Mouse (Mus musculus) kidney, embryonic 16.5 days (tissue): Measurements from ENCODE around the gene Sys1. TPM values are rescaled to one million over a fixed set of nuclear protein-coding genes. Genes with fewer than 3 reads are reported as not detected.

ENCODE experiments used
- ATAC-seq: fragments of 200-750 bp; cut with Nextera tagmentation; 2 replicates; pipeline ENCODE4 v1.8.0; 2017; ENCODE audit warnings: moderate TSS enrichment; ENCODE audit not compliant: low FRiP score, low TSS enrichment
- H3K27ac ChIP-seq: fragments of 300-500 bp; sonication (generic); 2 replicates; pipeline ENCODE4 v1.5.1; 2014; ENCODE audit warnings: low read length
- H3K27me3 ChIP-seq: fragments of 300-500 bp; sonication (generic); 2 replicates; pipeline ENCODE4 v1.6.1; 2014; ENCODE audit warnings: low read length, control low read depth, mixed read lengths; ENCODE audit not compliant: insufficient read depth
- H3K36me3 ChIP-seq: fragments of 300-500 bp; sonication (generic); 2 replicates; pipeline ENCODE4 v1.6.1; 2014; ENCODE audit warnings: low read length, control low read depth, mixed read lengths; ENCODE audit not compliant: insufficient read depth
- H3K4me1 ChIP-seq: fragments of 300-500 bp; sonication (generic); 2 replicates; pipeline ENCODE4 v1.6.1; 2014; ENCODE audit warnings: low read length, control low read depth, mixed read lengths; ENCODE audit not compliant: insufficient read depth
- H3K4me2 ChIP-seq: fragments of 300-500 bp; sonication (generic); replicated peaks from 2 replicates; pipeline ENCODE4 v1.6.1; 2014; ENCODE audit warnings: low read depth, low read length
- H3K4me3 ChIP-seq: fragments of 300-500 bp; sonication (generic); 2 replicates; pipeline ENCODE4 v1.5.1; 2014; ENCODE audit warnings: mild to moderate bottlenecking, low read length
- H3K9ac ChIP-seq: fragments of 300-500 bp; sonication (generic); replicated peaks from 2 replicates; pipeline ENCODE4 v1.6.1; 2014; ENCODE audit warnings: low read length
- H3K9me3 ChIP-seq: fragments of 300-500 bp; sonication (generic); 2 replicates; pipeline ENCODE4 v1.6.1; 2016; ENCODE audit warnings: low read length, control low read depth
- WGBS: fragments of 180-500 bp; shearing (Covaris S2); extraction: QIAGEN DNeasy Blood & Tissue Kit; methylation state at CpG from one replicate; pipeline ENCODE4 v1.1.7; 2014; 5-methylcytosine and 5-hydroxymethylcytosine counted together
- polyA plus RNA-seq: library from polyadenylated mRNA; unstranded; fragments of >200 nt; fragmentation: Nextera tagmentation; extraction: Ambion mirVana; gene quantifications from 2 replicates; pipeline ENCODE4 v1.2.1, GENCODE M21; 2015

The Sys1 gene
- polyA plus RNA-seq, 1 experiment from 2014 or later: 67.0 TPM

GRCm38 (mm10) chr2:164445399-164446085, 11.2 kb upstream of the Sys1 start:
- no peaks in the 10 kb centered on the region for H3K36me3 ChIP-seq
- 86% methylated on average over 3 of the region's 3 CpGs for WGBS
- ATAC-seq: no peak

GRCm38 (mm10) chr2:164446086-164446469, 10.7 kb upstream of the Sys1 start:
- 75% methylated on average over 3 of the region's 3 CpGs for WGBS
- no peak for ATAC-seq
- no peak overlapping the region for H3K9ac ChIP-seq

More at GRCm38 (mm10) chr2:164445399-164446085, 11.2 kb upstream of the Sys1 start:
- Histone ChIP-seq H3K4me1 (peaks cover 17% of the 10 kb centered on the region), H3K4me2 (no peak overlapping the region), H3K4me3 (no peak overlapping the region), H3K27ac (no peak overlapping the region), H3K9me3 (no peaks in the 10 kb centered on the region), H3K9ac (no peak overlapping the region), H3K27me3 (no peaks in the 10 kb centered on the region)

GRCm38 (mm10) chr2:164448140-164448539, 8.6 kb upstream of the Sys1 start:
- no peaks in the 10 kb centered on the region for H3K27me3 ChIP-seq
- H3K4me3 ChIP-seq: no peak overlapping the region
- no peak overlapping the region for H3K9ac ChIP-seq
- no peak overlapping the region for H3K4me2 ChIP-seq
- peaks cover 11% of the 10 kb centered on the region for H3K4me1 ChIP-seq
- H3K27ac ChIP-seq: no peak overlapping the region
- no peak for ATAC-seq
- H3K9me3 ChIP-seq: no peaks in the 10 kb centered on the region
- WGBS: 73% methylated on average over 1 of the region's 1 CpGs
- H3K36me3 ChIP-seq: no peaks in the 10 kb centered on the region

More at GRCm38 (mm10) chr2:164446086-164446469, 10.7 kb upstream of the Sys1 start:
- H3K4me3 ChIP-seq: no peak overlapping the region
- no peak overlapping the region for H3K27ac ChIP-seq
- H3K27me3 ChIP-seq: no peaks in the 10 kb centered on the region
- no peaks in the 10 kb centered on the region for H3K9me3 ChIP-seq
- peaks cover 12% of the 10 kb centered on the region for H3K4me1 ChIP-seq
- no peak overlapping the region for H3K4me2 ChIP-seq
- no peaks in the 10 kb centered on the region for H3K36me3 ChIP-seq

DNA sequence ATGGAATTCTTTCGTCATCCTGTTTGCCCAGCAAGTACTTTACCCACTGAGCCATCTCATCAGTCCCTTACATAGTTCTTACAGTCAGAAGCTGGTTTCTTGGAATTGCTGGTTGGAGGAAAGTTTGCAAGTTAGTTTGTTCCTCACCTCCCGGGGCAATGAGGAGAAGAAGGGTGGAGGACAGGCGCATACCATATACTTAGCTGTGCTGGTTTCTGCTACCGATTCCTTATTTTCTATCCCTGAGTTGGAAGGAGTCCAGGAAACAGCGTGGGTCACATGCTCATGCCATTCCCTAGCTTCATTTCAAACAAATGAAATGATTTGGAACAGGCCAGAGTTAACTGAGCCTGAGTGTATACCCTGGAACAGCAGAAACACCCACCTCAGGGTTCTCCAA, 7.8 kb upstream of the Sys1 start:
- H3K9ac ChIP-seq: no peak overlapping the region
- H3K27me3 ChIP-seq: no peaks in the 10 kb centered on the region
- H3K9me3 ChIP-seq: no peaks in the 10 kb centered on the region
- no peaks in the 10 kb centered on the region for H3K36me3 ChIP-seq
- peaks cover 5% of the 10 kb centered on the region for H3K4me1 ChIP-seq
- no peak overlapping the region for H3K27ac ChIP-seq
- no peak for ATAC-seq
- WGBS: 72% methylated on average over 5 of the region's 5 CpGs
- H3K4me2 ChIP-seq: no peak overlapping the region
- no peak overlapping the region for H3K4me3 ChIP-seq

DNA sequence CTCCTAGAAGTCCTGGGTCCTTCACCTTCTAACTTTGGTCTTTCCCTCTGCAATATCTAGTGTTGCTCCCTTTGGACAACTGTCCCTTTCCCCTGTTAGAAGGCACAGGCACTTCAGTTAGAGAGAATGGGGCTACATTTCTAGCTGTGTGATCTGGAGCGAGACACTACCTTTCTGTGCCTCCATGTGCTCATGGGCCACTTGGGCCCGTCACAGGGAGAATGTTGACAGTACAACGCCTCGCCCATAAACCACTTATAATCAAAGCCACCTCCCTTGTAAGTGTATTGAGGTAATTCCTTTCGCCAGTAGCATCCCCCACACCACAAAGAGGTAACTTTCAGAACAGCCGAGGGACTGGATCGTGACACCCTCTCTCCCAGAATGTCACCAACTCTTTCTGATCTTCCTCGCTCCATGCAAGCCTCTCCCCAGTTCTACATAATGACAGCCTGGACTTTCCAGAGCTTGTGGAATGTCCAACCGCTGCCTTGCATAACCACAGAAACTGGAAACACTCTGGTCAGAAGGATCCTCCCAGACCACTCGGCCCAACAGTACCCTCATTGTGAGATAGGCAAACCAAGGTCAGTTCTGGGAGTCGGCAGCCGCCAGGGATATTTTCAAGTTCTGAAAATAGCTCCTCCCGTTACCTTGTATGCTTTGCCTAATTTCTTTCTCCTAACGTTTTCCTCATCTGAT, 7.3 kb upstream of the Sys1 start:
- whole genome bisulfite sequencing: 80% methylated on average over 14 of the region's 14 CpGs

DNA sequence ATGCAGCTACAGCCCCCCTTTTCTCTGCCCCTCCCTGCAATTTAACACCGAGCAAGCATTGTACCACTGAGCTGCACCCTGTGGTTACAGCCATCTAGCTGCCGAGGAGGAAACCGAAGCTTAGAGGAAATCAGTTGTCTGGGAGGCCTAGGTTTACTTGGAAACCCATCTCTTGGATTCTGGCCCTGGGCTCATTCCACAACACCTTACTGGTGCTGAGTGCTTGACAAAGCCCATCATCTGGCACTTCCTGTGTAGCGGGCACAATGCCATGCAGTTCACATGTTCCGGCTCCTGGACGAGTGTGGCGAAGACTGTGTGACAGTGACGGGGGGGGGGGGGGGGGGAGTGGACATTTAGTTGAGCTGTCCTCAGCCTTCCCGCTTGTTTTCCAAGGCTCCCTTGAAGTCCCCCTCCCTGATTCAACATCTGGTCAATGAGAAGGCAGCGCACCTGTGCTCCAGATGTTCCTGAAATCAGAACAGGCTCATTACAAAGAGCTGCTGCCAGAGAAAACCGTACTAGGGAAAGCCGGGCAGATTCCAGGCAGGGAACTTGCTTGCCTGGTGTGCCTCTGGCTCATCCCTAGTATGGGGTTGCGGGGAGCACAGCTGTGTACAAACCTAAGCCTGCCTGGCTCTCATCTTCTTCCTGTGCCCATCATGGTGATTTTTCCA, 4.6 kb upstream of the Sys1 start:
- ATAC-seq: no peak

More for the DNA sequence above, 7.3 kb upstream of the Sys1 start:
- ATAC-seq: no peak
- no peaks in the 10 kb centered on the region for H3K36me3 ChIP-seq
- no peak overlapping the region for H3K4me2 ChIP-seq
- peaks cover 11% of the 10 kb centered on the region for H3K4me1 ChIP-seq
- H3K9me3 ChIP-seq: no peaks in the 10 kb centered on the region
- no peak overlapping the region for H3K9ac ChIP-seq
- no peak overlapping the region for H3K4me3 ChIP-seq
- H3K27ac ChIP-seq: no peak overlapping the region
- no peaks in the 10 kb centered on the region for H3K27me3 ChIP-seq

DNA sequence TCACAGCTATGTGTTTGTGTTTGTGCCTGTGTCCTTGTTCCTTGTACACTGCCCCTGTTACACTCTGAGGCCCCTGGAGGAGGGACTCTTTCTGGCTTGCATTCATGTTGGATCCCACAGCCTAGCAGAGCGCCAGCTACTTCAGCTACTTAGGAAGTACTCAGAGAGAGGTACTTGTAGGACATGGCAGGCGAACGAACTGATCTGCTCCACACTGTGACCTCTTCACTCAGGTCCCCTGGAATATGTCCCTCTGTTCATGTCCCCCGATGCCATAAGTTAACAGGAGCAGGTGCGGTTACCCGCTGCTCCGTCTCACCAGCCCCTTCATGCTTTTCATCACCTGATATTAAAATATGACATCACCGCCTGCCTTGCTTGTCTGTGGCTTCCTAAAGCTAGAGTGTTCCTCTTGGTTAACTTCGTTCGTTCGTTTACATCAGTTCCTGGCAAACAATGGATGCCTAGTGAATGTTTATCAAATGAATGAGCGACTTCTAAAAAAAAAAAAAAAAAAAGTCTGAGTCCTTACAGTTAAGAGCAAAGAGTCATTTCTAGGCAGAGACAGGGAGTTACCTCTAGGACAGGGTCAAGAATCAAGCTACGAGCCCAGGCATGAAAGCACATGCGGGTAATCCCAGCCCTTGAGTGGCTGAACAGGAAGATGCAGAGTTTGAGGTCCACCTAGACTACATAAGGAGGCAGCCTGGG, 3.6 kb upstream of the Sys1 start:
- peaks cover 40% of the 10 kb centered on the region for H3K4me1 ChIP-seq
- H3K9me3 ChIP-seq: no peaks in the 10 kb centered on the region
- H3K4me2 ChIP-seq: no peak overlapping the region
- no peaks in the 10 kb centered on the region for H3K27me3 ChIP-seq
- ATAC-seq: no peak
- WGBS: 77% methylated on average over 14 of the region's 14 CpGs
- peak overlapping the region; percentile 31; the same call in 1 of the 2 replicates for H3K27ac ChIP-seq
- H3K4me3 ChIP-seq: no peak overlapping the region
- no peak overlapping the region for H3K9ac ChIP-seq
- no peaks in the 10 kb centered on the region for H3K36me3 ChIP-seq

More for the DNA sequence above, 4.6 kb upstream of the Sys1 start:
- Histone ChIP-seq H3K9ac (no peak overlapping the region), H3K4me1 (peaks cover 37% of the 10 kb centered on the region), H3K36me3 (no peaks in the 10 kb centered on the region), H3K9me3 (no peaks in the 10 kb centered on the region), H3K4me2 (no peak overlapping the region), H3K27me3 (no peaks in the 10 kb centered on the region), H3K4me3 (no peak overlapping the region), H3K27ac (no peak overlapping the region)
- WGBS: 54% methylated on average over 13 of the region's 13 CpGs

GRCm38 (mm10) chr2:164453887-164454500, 2.8 kb upstream of the Sys1 start:
- Histone ChIP-seq H3K4me2 (no peak overlapping the region), H3K36me3 (no peaks in the 10 kb centered on the region), H3K9me3 (no peaks in the 10 kb centered on the region), H3K4me1 (peaks cover 40% of the 10 kb centered on the region), H3K4me3 (no peak overlapping the region), H3K27me3 (no peaks in the 10 kb centered on the region), H3K27ac (peak overlapping the region; percentile 83), H3K9ac (no peak overlapping the region)
- 56% methylated on average over 7 of the region's 7 CpGs for WGBS
- no peak for ATAC-seq

- ATAC-seq: peak; percentile 25; the same call in 1 of the 2 replicates
- no peak overlapping the region for H3K4me2 ChIP-seq
Observed at GRCm38 (mm10) chr2:164454846-164455245, 1.9 kb upstream of the Sys1 start.

More at GRCm38 (mm10) chr2:164454846-164455245, 1.9 kb upstream of the Sys1 start:
- no peak overlapping the region for H3K4me3 ChIP-seq
- peak overlapping the region; percentile 83 for H3K27ac ChIP-seq
- no peaks in the 10 kb centered on the region for H3K9me3 ChIP-seq
- no peaks in the 10 kb centered on the region for H3K36me3 ChIP-seq
- no peaks in the 10 kb centered on the region for H3K27me3 ChIP-seq
- WGBS: 53% methylated on average over 10 of the region's 10 CpGs
- H3K4me1 ChIP-seq: peaks cover 40% of the 10 kb centered on the region
- H3K9ac ChIP-seq: no peak overlapping the region
